Mouse (Mus musculus) heart, adult 18-20 months (tissue): ENCODE results near the gene Chd1l. TPM values are rescaled to one million over a fixed set of nuclear protein-coding genes. Genes with fewer than 3 reads are reported as not detected.
A peak's percentile ranks its signal among the peaks of the same experiment; 100 is the strongest.

Source experiments
- DNase-seq, 2 experiments: peaks; one replicate each; pipeline ENCODE4 v3.0.0; 2021 to 2022; ENCODE audit warnings: mixed read lengths in 1 of 2
- total RNA-seq, 2 experiments: library from RNA; stranded (reverse); gene quantifications; 2 replicates each; pipeline ENCODE4 v1.2.3; 2021

Gene Chd1l
- total RNA-seq, 2 experiments from 2014 or later = 11.1 to 11.6 TPM

- DNase-seq = no peak
These were observed 7.9 kb upstream of the Chd1l start for GRCm38 (mm10) chr3:97617899-97618298.

DNA sequence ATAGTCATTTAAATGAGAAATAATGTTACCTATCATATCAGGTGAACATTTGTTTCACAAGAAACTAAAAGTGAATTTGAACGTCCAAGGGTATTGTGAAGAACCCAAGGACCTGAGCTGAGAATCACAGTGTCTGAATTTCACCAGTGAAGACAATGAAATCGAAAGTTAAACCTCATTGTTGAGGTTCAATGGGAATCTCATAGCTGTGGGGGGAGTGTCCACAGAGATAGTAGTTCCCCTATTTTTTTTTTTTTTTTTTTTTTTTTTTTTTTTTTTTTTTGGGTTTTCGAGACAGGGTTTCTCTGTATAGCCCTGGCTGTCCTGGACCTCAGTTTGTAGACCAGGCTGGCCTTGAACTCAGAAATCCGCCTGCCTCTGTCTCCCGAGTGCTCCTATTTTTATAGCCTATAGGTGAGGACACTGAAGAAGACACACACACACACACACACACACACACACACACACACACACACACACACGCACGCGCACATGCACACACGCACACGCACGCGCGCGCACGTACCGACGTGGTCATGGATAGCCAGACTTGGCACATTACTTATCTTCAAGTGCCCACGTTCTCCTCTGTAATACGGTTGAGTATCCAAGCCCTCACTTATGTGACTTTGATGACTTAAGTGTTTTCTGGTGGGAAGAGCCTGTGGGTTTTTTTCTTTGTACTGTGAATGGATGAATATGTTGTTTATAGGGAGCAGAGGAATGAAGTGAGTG, 7.3 kb upstream of the Chd1l start:
- DNase-seq = no peak

GRCm38 (mm10) chr3:97615933-97616332, 5.9 kb upstream of the Chd1l start:
- no peak for DNase-seq

- DNase-seq = no peak
These were observed 5.2 kb upstream of the Chd1l start for GRCm38 (mm10) chr3:97615154-97615553.

- no peak for DNase-seq
These were observed 1.0 kb upstream of the Chd1l start for GRCm38 (mm10) chr3:97611021-97611420.

GRCm38 (mm10) chr3:97609201-97609844, 680 bp downstream of the Chd1l start:
- DNase-seq = peak; percentile 38 to 63

- no peak for DNase-seq
These were observed 9.8 kb downstream of the Chd1l start for GRCm38 (mm10) chr3:97600050-97600832.

DNA sequence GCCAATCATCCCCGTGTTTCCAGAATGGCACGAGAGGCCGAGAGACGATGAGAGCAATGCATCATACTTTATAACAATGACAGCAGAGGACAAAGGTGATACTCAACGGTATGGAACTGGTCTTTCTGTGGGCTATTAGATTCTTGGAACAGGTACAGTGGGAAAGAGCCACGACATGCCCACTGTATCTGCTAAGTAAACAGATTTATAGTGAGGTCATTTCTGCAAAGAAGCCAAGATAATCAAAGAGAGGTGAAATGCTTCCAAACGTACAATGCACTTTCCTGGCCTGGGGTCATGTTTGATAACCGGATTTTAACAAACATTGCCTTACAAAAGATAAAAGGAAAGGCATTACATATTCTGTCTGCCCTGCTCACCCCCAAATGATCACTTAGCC, 13.2 kb downstream of the Chd1l start:
- DNase-seq = no peak

DNA sequence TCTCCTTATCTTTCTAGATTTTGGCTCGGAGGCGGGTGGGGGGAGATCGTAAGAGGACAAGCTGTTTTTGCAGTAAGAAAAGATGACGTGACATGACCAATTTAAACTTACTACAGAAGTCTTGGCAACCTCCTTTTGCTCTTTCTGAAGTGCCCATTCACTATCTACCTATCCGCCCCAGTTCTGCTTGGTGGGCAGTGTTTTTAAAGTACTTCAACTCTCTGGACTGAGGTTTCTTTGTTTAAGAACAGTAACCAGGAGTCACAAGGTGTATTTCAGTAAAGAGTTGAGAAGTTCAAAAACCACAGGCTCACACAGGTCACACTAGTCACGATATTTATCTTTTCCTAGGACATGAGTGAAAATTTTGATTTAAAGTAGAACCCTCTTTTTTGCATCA, 14.9 kb downstream of the Chd1l start:
- DNase-seq = no peak

- no peak for DNase-seq
These were observed 15.9 kb downstream of the Chd1l start for GRCm38 (mm10) chr3:97594140-97594539.

DNA sequence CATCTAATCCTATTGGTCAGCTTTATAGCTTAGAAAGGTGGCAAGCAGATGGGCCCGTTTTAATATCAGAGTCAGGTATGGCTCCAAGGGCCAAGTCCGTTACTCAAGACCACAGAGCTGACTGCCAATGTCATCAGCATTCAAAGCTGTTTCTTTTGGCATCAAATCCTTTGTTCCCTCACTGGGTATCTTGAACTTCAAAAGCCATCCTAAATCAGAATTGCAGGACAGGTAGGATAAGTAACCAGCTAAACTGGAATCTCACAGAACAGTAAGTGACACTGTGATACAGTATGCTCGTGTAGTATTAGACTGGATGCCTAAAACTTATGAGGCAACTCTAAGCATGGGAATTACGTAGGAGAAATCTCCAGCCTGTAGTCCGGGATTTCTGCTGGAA, 16.9 kb downstream of the Chd1l start:
- no peak for DNase-seq

GRCm38 (mm10) chr3:97590699-97591098, 19.3 kb downstream of the Chd1l start:
- no peak for DNase-seq

GRCm38 (mm10) chr3:97587656-97588055, 22.3 kb downstream of the Chd1l start:
- DNase-seq = no peak

- DNase-seq = peak; percentile 52 to 83
These were observed 24.4 kb downstream of the Chd1l start for GRCm38 (mm10) chr3:97585383-97586160.

- no peak for DNase-seq
These were observed 36.2 kb downstream of the Chd1l start for GRCm38 (mm10) chr3:97573807-97574206.

- no peak for DNase-seq
These were observed 45.4 kb downstream of the Chd1l start for GRCm38 (mm10) chr3:97564588-97564987.

DNA sequence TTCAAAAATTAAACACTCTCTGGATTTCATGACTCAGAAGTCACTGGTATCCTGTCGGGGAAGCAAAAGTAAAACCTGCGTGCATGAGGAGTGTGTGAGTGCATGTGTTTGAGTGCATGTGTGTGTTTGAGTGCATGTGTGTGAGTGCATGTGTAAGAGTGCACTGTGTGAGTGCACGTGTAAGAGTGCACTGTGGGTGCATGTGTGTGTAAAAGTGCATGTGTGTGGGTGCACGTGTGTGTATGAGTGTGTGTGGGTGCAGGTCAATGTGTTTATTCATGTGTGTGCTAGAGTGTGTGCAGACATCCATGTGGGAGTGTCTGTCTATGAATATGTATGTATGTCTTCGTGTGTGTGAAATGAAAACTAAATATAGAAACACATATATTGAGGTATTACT, 51.4 kb downstream of the Chd1l start:
- DNase-seq = no peak

DNA sequence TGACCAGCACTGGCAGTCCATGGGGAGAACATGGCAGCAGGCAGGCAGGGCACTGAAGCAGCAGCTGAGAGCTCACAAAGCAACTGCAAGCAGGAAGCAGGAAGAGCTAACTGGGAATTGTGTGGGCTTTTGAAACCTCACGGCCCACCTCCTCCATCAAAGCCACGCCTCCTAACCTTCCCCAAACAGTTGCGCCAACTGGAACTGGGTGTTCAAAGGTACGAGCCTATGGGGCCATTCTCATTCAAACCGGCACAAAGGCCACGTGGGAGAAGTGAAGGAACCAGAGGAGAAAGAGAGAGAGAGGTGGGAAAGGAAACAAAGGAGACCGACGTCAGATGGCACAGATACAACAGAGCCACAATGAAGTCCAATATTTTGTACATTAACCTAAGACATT, 63.8 kb downstream of the Chd1l start:
- DNase-seq = no peak

DNA sequence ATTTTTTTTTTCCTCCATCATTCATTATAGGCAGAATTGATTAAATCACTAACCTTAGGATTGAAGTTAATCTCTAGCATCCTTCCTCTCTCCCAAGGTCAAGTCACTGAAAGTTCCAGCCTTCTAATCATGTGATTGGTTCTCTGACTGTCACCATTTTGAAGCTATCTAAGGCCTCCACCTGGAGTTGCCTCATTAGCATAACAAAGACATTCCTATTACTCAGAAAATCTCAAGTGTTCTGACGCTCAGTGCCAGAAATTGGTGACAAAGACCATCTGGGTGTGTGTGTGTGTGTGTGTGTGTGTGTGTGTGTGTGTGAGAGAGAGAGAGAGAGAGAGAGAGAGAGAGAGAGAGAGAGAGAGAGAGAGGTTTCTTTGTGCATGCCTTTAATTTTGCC, 69.8 kb downstream of the Chd1l start:
- DNase-seq = no peak

- DNase-seq = no peak
These were observed 71.4 kb downstream of the Chd1l start for GRCm38 (mm10) chr3:97538634-97539033.

DNA sequence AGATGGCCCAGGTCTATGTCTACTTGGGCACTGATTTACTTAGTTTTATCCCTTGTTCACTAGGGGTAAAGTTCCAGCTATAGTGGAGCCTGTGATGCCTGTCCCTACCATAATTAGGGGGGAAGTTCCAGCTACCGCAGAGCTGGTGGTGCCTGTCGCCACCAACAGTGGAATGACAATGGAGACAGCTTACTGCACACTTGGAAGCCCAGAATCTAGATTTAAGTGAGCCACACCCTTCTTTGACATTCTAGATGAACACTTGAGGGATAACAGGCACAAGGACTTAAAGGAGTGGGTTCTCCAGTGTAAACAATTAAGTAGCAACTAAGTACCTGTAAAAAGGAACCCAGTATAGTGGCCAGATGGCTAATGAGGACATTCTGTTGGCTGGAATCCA, 73.0 kb downstream of the Chd1l start:
- DNase-seq = no peak

DNA sequence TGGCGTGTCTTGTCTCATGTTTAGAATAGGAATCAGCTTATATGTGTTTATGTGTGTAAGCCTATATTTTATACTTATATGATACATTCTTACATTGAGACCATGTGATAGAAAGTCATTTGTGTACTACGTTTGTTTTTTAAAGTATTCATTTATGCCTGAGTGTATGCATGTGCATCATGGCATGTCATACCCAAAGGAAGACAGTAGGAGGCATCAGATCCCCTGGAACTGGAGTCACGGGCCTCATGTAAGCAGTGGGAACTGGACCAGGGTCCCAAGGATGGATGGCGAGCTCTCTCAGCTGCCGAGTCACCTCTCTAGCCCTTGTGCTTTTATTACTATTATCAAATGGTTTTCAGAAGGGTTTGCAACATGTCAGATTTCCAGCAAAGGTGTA, 74.3 kb downstream of the Chd1l start:
- DNase-seq = no peak
